Mouse (Mus musculus) C2C12 (cell line): Measurements from ENCODE around the gene Cyth1.

ENCODE experiments used
- CEBPB ChIP-seq: IDR thresholded peaks from one replicate; pipeline ENCODE4 v1.6.1; 2011; ENCODE audit warnings: low read depth, mild to moderate bottlenecking, control low read depth, moderate library complexity
- CTCF ChIP-seq: IDR thresholded peaks from one replicate; pipeline ENCODE4 v1.5.1; 2011; ENCODE audit not compliant: control insufficient read depth, insufficient read depth, insufficient read length
- MAX ChIP-seq: IDR thresholded peaks from one replicate; pipeline ENCODE4 v1.6.1; 2011; ENCODE audit warnings: mild to moderate bottlenecking, control low read depth
- MYOD1 ChIP-seq: IDR thresholded peaks from one replicate; pipeline ENCODE4 v1.6.1; 2011; ENCODE audit warnings: low read depth; ENCODE audit not compliant: control insufficient read depth, insufficient read length
- MYOG ChIP-seq: IDR thresholded peaks from one replicate; pipeline ENCODE4 v1.6.1; 2011; ENCODE audit not compliant: control insufficient read depth, insufficient read length; ENCODE audit errors: extremely low read depth
- USF1 ChIP-seq: IDR thresholded peaks from one replicate; pipeline ENCODE4 v1.6.1; 2011; ENCODE audit warnings: low read depth, mild to moderate bottlenecking, control low read depth, moderate library complexity

GRCm38 (mm10) chr11:118222917-118223316 lies 25.5 kb downstream of the Cyth1 start:
- no peak for TF ChIP-seq MYOG
- no peak for TF ChIP-seq CTCF
- no peak for TF ChIP-seq MAX
- TF ChIP-seq CEBPB, result no peak
- TF ChIP-seq USF1, result no peak
- TF ChIP-seq MYOD1, result no peak
